Mouse (Mus musculus) embryo, embryonic 11 days (tissue): Measurements from ENCODE around the gene Vmn1r112.
"Not testable (repeated sequence)": the region's sequence is repeated elsewhere in the genome, so short reads cannot be mapped to it uniquely, and the experiment has no call there.

Experiments
- DNase-seq: peaks from one replicate; pipeline ENCODE4 v3.0.0-alpha.2; 2015

The Vmn1r112 gene

DNA sequence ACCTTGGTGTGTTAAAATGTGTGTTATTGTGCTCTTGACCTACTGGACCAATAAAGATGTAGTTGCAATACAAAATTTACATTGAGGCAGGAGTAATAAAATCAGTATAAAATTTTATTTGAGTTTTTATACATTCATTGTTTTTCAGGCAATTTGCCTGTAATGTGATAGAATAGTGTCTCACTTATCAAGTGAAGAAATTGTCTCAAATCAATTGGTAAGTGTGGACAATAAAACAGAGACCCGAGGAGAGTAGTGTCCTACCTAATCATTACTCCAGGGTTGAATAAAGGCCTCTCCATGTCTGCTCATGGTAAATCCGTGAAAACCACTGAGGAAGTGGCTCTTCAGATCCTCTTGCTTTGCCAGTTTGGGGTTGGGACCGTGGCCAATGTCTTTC, at the start of gene Vmn1r112:
Gene Vmn1r112 (plus strand): TSS at position 301 of the 400 bp plus-strand sequence.
- DNase-seq: not testable (repeated sequence)

- not testable (repeated sequence) for DNase-seq
Observed at GRCm38 (mm10) chr7:20730524-20730923, 40.5 kb upstream of the Vmn1r112 start, which contains the start of gene Gm10668. TSS of gene Gm10668 (minus strand) at chr7:20730624.

DNA sequence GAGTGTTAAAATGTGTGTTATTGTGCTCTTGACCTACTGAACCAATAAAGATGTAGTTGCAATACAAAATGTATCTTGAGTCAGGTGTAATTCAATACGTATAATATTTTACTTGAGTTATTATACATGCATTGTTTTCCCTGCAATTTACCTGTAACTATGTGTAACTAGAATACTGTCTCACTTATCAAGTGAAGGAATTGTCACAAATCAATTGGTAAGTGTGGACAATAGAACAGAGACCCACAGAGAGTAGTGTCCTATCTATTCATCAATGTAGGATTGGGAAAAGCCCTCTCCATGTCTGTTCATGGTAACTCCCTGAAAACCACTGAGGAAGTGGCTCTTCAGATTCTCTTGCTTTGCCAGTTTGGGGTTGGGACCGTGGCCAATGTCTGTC, 16.0 kb downstream of the Vmn1r112 start, which contains the start of gene Vmn1r113:
Gene Vmn1r113 (plus strand): TSS at position 301 of the 400 bp plus-strand sequence.
- DNase-seq: not testable (repeated sequence)

DNA sequence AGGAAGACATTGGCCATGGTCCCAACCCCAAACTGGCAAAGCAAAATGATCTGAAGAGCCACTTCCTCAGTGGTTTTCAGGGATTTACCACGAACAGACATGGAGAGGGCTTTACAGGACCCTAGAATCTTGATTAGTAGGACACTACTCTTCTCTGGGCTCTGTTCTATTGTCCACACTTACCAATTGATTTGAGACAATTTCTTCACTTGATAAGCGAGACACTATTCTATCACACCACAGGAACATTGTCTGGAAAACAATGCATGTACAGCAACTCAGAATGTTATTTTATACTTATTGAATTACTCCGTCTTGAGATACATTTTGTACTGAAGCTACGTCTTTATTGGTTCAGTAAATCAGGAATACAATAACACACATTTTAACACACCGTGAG, 41.1 kb downstream of the Vmn1r112 start, which contains the start of gene Vmn1r114:
Gene Vmn1r114 (minus strand): TSS at position 101 of the 400 bp plus-strand sequence.
- not testable (repeated sequence) for DNase-seq
